Mouse (Mus musculus) midbrain, embryonic 11.5 days (tissue): ENCODE results near the gene Rbfox2. TPM values are rescaled to one million over a fixed set of nuclear protein-coding genes. Genes with fewer than 3 reads are reported as not detected.

ENCODE experiments used
- ATAC-seq: fragments of 200-750 bp; cut with Nextera tagmentation; 2 replicates; pipeline ENCODE4 v1.8.0; 2017; ENCODE audit warnings: moderate TSS enrichment, moderate library complexity; ENCODE audit not compliant: low FRiP score
- DNase-seq: peaks from one replicate; pipeline ENCODE4 v3.0.0; 2015; ENCODE audit warnings: low spot score; ENCODE audit errors: missing footprints
- H3K27ac ChIP-seq: fragments of 300-500 bp; sonication (generic); 2 replicates; pipeline ENCODE4 v1.5.1; 2014; ENCODE audit warnings: low read depth, low read length
- H3K27me3 ChIP-seq: fragments of 300-500 bp; sonication (generic); 2 replicates; pipeline ENCODE4 v1.6.1; 2014; ENCODE audit warnings: mild to moderate bottlenecking, low read length, moderate library complexity, mixed read lengths; ENCODE audit not compliant: control insufficient read depth, insufficient read depth
- H3K36me3 ChIP-seq: fragments of 300-500 bp; sonication (generic); 2 replicates; pipeline ENCODE4 v1.6.1; 2014; ENCODE audit warnings: mild to moderate bottlenecking, low read length, moderate library complexity, mixed read lengths; ENCODE audit not compliant: control insufficient read depth, insufficient read depth
- H3K4me1 ChIP-seq: fragments of 300-500 bp; sonication (generic); 2 replicates; pipeline ENCODE4 v1.6.1; 2014; ENCODE audit warnings: low read length; ENCODE audit not compliant: control insufficient read depth, insufficient read depth
- H3K4me2 ChIP-seq: fragments of 300-500 bp; sonication (generic); 2 replicates; pipeline ENCODE4 v1.6.1; 2014; ENCODE audit warnings: mild to moderate bottlenecking, moderate library complexity
- H3K4me3 ChIP-seq: fragments of 300-500 bp; sonication (generic); 2 replicates; pipeline ENCODE4 v1.5.1; 2014; ENCODE audit warnings: low read depth, low read length
- H3K9ac ChIP-seq: fragments of 300-500 bp; sonication (generic); 2 replicates; pipeline ENCODE4 v1.6.1; 2014; ENCODE audit warnings: low read length
- H3K9me3 ChIP-seq: fragments of 300-500 bp; sonication (generic); 2 replicates; pipeline ENCODE4 v1.6.1; 2016; ENCODE audit warnings: low read length; ENCODE audit not compliant: control insufficient read depth
- WGBS: fragments of 180-500 bp; shearing (Covaris S2); extraction: QIAGEN DNeasy Blood & Tissue Kit; methylation state at CpG from one replicate; pipeline ENCODE4 v1.1.7; 2014; 5-methylcytosine and 5-hydroxymethylcytosine counted together
- polyA plus RNA-seq: library from polyadenylated mRNA; unstranded; fragments of >200 nt; fragmentation: Nextera tagmentation; extraction: Ambion mirVana; gene quantifications from 2 replicates; pipeline ENCODE4 v1.2.1, GENCODE M21; 2014

The Rbfox2 gene
- polyA plus RNA-seq, 1 experiment from 2014 or later: 73.2 TPM

DNA sequence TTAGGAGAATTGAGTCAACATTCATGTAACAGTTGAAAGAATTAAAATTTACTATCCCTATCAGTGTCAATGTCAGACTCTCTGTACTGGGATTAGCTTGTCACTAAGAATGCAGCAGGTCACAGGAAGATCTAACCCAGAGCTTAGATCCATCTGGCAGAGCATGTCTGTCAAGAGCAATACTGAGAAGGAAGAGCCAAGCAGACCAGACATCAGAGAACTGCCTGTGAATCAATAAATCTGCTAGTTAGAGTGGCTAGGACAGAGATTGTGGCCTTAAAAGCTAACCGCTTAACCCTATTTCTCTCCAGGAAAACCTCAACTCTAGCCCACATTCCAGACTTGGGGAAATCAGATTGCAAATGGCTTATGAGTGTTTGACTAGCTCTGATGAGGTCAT is 220.3 kb downstream of the Rbfox2 start:
- no peak overlapping the region for H3K27ac ChIP-seq
- 100% methylated on average over 1 of the region's 1 CpGs for WGBS

DNA sequence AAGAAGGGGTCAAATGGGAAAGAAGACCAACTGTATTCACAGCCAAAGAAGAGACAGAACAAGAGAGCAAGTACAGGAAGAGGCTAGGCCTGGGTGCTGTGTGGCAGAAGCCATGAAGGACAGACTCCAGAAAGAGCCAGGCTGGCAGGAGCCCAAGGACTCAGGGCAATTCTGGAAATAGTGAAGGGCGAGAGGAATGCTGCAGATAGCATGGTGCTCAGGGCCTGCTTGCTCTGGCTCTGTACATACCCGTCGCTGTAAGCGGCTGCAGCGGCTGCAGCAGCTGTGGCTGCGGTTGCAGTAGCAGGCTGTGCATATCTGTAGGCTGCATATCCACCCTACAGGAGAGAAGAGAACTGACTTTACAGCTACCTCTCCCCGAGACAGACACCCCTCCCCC is 221.0 kb downstream of the Rbfox2 start:
- Histone ChIP-seq H3K4me1 (no peaks in the 10 kb centered on the region), H3K27me3 (no peaks in the 10 kb centered on the region), H3K9me3 (no peaks in the 10 kb centered on the region), H3K4me3 (no peak overlapping the region), H3K36me3 (no peaks in the 10 kb centered on the region; the same call in 1 of the 2 replicates), H3K27ac (no peak overlapping the region), H3K9ac (no peak overlapping the region), H3K4me2 (no peak overlapping the region)
- ATAC-seq (no peak), DNase-seq (no peak)
- WGBS: 93% methylated on average over 7 of the region's 7 CpGs

More for the DNA sequence above, 220.3 kb downstream of the Rbfox2 start:
- no peaks in the 10 kb centered on the region for H3K4me1 ChIP-seq
- H3K4me2 ChIP-seq: no peak overlapping the region
- DNase-seq (no peak), ATAC-seq (no peak)
- no peak overlapping the region for H3K9ac ChIP-seq
- H3K9me3 ChIP-seq: no peaks in the 10 kb centered on the region
- no peaks in the 10 kb centered on the region for H3K27me3 ChIP-seq
- no peak overlapping the region for H3K4me3 ChIP-seq
- H3K36me3 ChIP-seq: no peaks in the 10 kb centered on the region; the same call in 1 of the 2 replicates

- Histone ChIP-seq H3K36me3 (peaks cover 4% of the 10 kb centered on the region), H3K27me3 (no peaks in the 10 kb centered on the region), H3K9me3 (no peaks in the 10 kb centered on the region), H3K27ac (no peak overlapping the region), H3K4me1 (no peaks in the 10 kb centered on the region), H3K9ac (no peak overlapping the region), H3K4me3 (no peak overlapping the region), H3K4me2 (no peak overlapping the region)
- 84% methylated on average over 5 of the region's 5 CpGs for WGBS
- DNase-seq (no peak), ATAC-seq (no peak)
Observed at GRCm38 (mm10) chr15:77081454-77081853, 225.3 kb downstream of the Rbfox2 start.

- H3K9ac ChIP-seq: no peak overlapping the region
- H3K9me3 ChIP-seq: no peaks in the 10 kb centered on the region
- no peak overlapping the region for H3K4me2 ChIP-seq
- ATAC-seq (no peak), DNase-seq (no peak)
- peaks cover 4% of the 10 kb centered on the region for H3K36me3 ChIP-seq
- no peaks in the 10 kb centered on the region for H3K27me3 ChIP-seq
- H3K4me1 ChIP-seq: no peaks in the 10 kb centered on the region
- H3K4me3 ChIP-seq: no peak overlapping the region
- no peak overlapping the region for H3K27ac ChIP-seq
- 85% methylated on average over 14 of the region's 14 CpGs for WGBS
Observed at GRCm38 (mm10) chr15:77080684-77081254, 226.0 kb downstream of the Rbfox2 start.

GRCm38 (mm10) chr15:77079890-77080361 is 226.9 kb downstream of the Rbfox2 start:
- no peaks in the 10 kb centered on the region for H3K4me1 ChIP-seq

GRCm38 (mm10) chr15:77079256-77079822 is 227.5 kb downstream of the Rbfox2 start:
- no peak for ATAC-seq
- Histone ChIP-seq H3K4me2 (no peak overlapping the region), H3K27ac (no peak overlapping the region), H3K4me1 (no peaks in the 10 kb centered on the region), H3K9ac (no peak overlapping the region), H3K36me3 (peaks cover 4% of the 10 kb centered on the region), H3K27me3 (no peaks in the 10 kb centered on the region), H3K4me3 (no peak overlapping the region), H3K9me3 (no peaks in the 10 kb centered on the region)
- 57% methylated on average over 14 of the region's 14 CpGs for WGBS
- no peak for DNase-seq

More at GRCm38 (mm10) chr15:77079890-77080361, 226.9 kb downstream of the Rbfox2 start:
- Histone ChIP-seq H3K27ac (no peak overlapping the region), H3K36me3 (peaks cover 4% of the 10 kb centered on the region), H3K27me3 (no peaks in the 10 kb centered on the region), H3K4me3 (no peak overlapping the region), H3K9ac (no peak overlapping the region), H3K9me3 (no peaks in the 10 kb centered on the region), H3K4me2 (no peak overlapping the region)
- DNase-seq (no peak), ATAC-seq (no peak)
- 72% methylated on average over 11 of the region's 11 CpGs for WGBS

DNA sequence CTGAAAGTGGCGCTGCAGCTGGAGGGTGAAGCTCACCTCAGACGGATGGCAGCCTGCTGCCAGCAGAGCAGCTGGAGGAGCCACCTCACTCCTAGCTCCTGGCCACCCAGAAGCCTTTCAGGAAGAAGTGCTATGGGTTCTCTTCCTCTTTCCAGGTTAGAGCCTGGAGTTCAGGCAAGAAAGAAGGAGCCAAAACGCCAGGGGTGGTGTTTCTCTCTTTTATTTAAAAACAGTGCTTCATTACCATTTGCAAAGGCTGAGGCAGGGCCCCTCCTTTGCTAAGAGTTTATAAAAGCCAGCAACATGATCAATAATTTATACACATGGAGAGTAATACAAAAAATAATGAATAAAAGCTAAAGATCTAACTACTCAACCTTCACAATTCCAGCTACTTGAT is 228.0 kb downstream of the Rbfox2 start:
- H3K9me3 ChIP-seq: no peaks in the 10 kb centered on the region
- DNase-seq (no peak), ATAC-seq (no peak)
- WGBS: 59% methylated on average over 3 of the region's 3 CpGs
- H3K27ac ChIP-seq: no peak overlapping the region
- H3K36me3 ChIP-seq: peaks cover 4% of the 10 kb centered on the region
- no peaks in the 10 kb centered on the region for H3K4me1 ChIP-seq
- no peak overlapping the region for H3K4me3 ChIP-seq
- H3K27me3 ChIP-seq: no peaks in the 10 kb centered on the region
- H3K4me2 ChIP-seq: no peak overlapping the region
- no peak overlapping the region for H3K9ac ChIP-seq

DNA sequence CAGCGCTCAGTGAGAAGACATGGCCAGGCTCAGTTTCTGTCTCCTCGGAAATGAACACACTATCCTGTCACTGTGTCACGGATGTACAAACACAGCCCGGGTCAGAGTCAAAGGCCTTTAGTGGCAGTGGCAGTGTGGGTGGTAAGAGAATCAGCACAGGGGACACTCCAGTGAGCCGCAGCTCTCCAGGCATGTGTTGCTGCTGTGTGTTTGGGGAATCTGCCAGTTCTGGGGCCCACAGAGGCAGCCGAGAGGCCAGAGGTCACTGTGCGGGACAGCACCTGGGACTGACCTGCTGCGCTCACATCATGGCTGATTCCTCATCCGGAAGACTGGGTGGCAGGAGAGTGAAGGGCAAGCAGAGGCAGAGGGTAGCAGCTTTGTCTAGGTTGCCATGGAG is 228.9 kb downstream of the Rbfox2 start:
- Histone ChIP-seq H3K4me1 (no peaks in the 10 kb centered on the region), H3K27me3 (no peaks in the 10 kb centered on the region), H3K4me2 (no peak overlapping the region), H3K27ac (no peak overlapping the region), H3K9me3 (no peaks in the 10 kb centered on the region), H3K4me3 (no peak overlapping the region), H3K36me3 (peaks cover 4% of the 10 kb centered on the region), H3K9ac (no peak overlapping the region)
- DNase-seq (no peak), ATAC-seq (no peak)
- 93% methylated on average over 9 of the region's 9 CpGs for WGBS

- H3K4me1 ChIP-seq: no peaks in the 10 kb centered on the region
- DNase-seq: peak; percentile 67
- 84% methylated on average over 3 of the region's 3 CpGs for WGBS
- no peak overlapping the region for H3K4me2 ChIP-seq
- H3K27me3 ChIP-seq: no peaks in the 10 kb centered on the region
- no peaks in the 10 kb centered on the region for H3K9me3 ChIP-seq
- H3K4me3 ChIP-seq: no peak overlapping the region
- no peak for ATAC-seq
- no peak overlapping the region for H3K27ac ChIP-seq
- peaks cover 4% of the 10 kb centered on the region for H3K36me3 ChIP-seq
- no peak overlapping the region for H3K9ac ChIP-seq
Observed at GRCm38 (mm10) chr15:77076523-77076922, 230.3 kb downstream of the Rbfox2 start.
